Mouse (Mus musculus) neutrophil, adult 5-6 weeks (primary cell): ENCODE results near the gene Agtpbp1. TPM values are rescaled to one million over a fixed set of nuclear protein-coding genes. Genes with fewer than 3 reads are reported as not detected.
A peak's percentile ranks its signal among the peaks of the same experiment; 100 is the strongest.

Experiments used
- ATAC-seq: fragments of 151-379, 151-347 bp; 2 replicates; pipeline ENCODE4 v1.8.0; 2017; ENCODE audit warnings: mild to moderate bottlenecking, moderate TSS enrichment; ENCODE audit not compliant: insufficient number of reproducible peaks, poor library complexity, low FRiP score, severe bottlenecking; ENCODE audit errors: extremely low read depth
- total RNA-seq: library from RNA; stranded (forward); fragments of 200-1000 nt; gene quantifications from 2 replicates; pipeline ENCODE4 v1.2.3, GENCODE M21; 2017

Agtpbp1 gene
- total RNA-seq, 1 experiment from 2014 or later, result 62.6 TPM

GRCm38 (mm10) chr13:59542411-59542810 lies 42.6 kb downstream of the Agtpbp1 start:
- no peak for ATAC-seq

GRCm38 (mm10) chr13:59540030-59540429 lies 45.0 kb downstream of the Agtpbp1 start:
- ATAC-seq, result no peak

- ATAC-seq, result no peak
These were observed 46.4 kb downstream of the Agtpbp1 start for GRCm38 (mm10) chr13:59538661-59539060.

DNA sequence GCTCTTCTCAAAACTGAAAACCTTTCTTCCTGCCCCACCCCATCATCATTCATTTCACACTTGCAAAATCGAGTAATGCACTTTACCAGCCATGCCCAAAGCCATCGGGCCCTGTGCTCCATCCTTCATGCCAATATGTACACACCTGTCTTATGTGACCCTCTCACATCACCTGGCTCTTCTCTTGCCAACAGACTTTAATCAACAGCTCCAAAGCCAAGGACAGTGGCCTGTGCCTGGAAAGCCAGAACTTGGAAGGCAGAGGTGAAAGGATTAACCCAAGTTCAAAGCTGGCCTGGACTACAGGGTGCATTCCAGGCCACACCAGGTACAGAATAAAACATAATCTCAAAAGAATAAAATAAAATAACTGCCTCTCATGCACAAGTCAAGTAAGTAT lies 48.4 kb downstream of the Agtpbp1 start:
- ATAC-seq, result no peak

DNA sequence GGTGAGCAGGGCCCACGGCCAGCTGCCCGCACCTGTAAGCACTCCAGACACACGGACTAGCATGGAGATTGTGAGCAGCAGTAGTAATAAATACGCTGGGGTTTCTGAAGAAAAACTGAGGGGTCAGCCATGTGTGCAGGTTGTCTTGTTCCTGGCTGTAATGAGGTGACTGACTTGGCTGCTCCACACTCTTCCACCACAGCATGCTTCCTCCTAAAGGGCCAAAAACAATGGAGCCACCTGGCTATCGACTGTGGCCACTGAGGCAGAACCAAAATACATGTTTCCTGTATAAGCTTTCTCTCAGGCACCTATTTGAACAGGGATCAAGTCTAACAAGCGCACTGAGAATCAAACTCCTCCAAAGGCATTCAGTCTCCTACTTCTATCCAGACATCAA lies 49.3 kb downstream of the Agtpbp1 start:
- ATAC-seq, result no peak

GRCm38 (mm10) chr13:59534301-59534700 lies 50.7 kb downstream of the Agtpbp1 start:
- ATAC-seq, result no peak

- no peak for ATAC-seq
These were observed 51.7 kb downstream of the Agtpbp1 start for GRCm38 (mm10) chr13:59533331-59533730.

- no peak for ATAC-seq
These were observed 53.8 kb downstream of the Agtpbp1 start for GRCm38 (mm10) chr13:59531203-59531602.

- ATAC-seq, result no peak
These were observed 54.5 kb downstream of the Agtpbp1 start for GRCm38 (mm10) chr13:59530491-59530890.

GRCm38 (mm10) chr13:59521271-59522064 lies 63.6 kb downstream of the Agtpbp1 start:
- no peak for ATAC-seq

DNA sequence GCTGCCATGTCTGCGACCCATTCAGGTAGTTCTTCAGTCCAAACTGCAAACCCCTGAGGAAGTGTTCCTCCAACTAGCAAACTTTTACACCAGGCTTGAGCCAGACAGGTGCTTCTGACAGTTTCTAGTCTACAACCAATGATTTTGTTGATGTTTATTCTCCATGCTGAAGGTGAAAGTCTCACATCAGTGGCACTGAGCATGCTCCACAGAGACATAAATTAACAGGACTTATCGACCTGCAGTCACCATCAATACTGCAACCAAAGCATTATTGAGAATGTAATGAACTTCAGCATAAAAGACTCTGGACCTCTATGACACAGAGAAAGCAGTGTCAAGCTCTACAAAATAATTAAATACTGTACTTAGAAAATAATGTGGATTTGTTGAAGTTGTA lies 64.2 kb downstream of the Agtpbp1 start:
- ATAC-seq, result no peak

- no peak for ATAC-seq
These were observed 65.5 kb downstream of the Agtpbp1 start for GRCm38 (mm10) chr13:59519479-59519878.

- no peak for ATAC-seq
These were observed 67.0 kb downstream of the Agtpbp1 start for GRCm38 (mm10) chr13:59518016-59518415.

- no peak for ATAC-seq
These were observed 70.0 kb downstream of the Agtpbp1 start for GRCm38 (mm10) chr13:59515074-59515473.

DNA sequence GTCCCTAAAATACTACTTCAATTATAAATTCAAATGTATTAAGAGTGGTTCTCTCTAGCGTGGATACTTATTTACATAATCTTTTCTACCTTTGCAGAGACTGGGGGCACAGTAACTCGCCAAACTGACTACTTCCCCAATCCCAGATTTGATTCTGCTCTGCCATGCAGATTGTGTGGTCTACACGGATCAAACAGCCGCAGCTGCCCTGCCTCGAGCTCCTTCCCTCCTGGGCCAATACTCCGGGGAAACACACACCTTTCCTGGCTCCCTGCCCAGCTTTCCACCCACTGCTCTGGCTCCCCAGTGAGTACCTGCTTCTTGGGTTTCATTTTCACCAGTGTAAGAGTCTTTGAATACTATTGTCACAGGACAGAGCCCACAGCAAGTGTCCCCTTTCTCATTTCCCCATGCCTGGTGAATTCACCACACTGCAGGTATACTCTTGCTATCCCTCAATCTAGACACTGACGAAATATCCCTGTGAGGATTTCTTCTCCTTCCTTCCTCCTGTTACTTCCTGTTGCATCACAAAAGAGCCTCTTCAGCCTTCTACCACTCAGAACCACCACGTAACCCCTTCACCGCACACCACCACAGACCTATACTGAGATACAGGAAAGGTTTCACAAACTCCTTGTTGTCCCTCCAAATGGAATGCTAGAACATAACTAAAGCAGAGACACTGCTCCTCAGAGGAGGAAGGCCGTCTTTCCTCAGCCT lies 75.2 kb downstream of the Agtpbp1 start:
- peak; percentile 39; the same call in 1 of the 2 replicates for ATAC-seq

GRCm38 (mm10) chr13:59508584-59508983 lies 76.4 kb downstream of the Agtpbp1 start:
- peak; percentile 73; the same call in 1 of the 2 replicates for ATAC-seq

DNA sequence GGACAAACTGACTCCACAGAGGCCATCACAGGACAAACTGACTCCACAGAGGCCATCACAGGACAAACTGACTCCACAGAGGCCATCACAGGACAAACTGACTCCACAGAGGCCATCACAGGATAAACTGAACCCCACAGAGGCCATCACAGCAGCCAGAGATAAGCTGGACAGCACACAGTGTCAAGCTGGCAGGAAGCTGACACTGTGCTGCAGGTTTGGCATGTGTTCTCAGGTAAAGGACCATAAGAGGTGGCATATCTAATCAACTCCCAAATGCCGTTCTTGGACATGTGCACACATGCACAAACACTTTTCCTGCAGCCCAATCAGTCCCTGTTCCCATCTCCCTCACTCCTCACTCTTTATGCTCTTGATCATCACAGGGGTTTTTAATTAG lies 78.6 kb downstream of the Agtpbp1 start:
- ATAC-seq, result no peak

GRCm38 (mm10) chr13:59505867-59506266 lies 79.2 kb downstream of the Agtpbp1 start:
- no peak for ATAC-seq

DNA sequence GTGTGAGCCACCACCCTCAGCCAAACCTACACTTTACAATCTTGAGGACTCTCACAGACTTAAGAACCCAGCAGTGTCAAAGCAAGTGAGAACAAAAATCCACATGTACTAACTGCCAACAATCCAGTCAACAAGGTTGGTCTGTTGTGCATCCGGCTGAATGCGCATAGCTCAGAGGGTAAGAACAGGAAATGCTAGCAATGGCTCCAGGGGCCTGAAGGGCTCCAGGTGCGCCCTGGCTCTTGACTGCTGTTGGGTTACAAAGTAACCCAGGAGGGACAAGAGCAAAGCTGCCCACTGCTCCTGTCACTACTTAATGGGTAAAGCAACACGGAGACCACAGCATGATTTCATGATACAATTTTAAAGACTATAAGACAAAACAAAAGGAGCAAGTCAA lies 81.4 kb downstream of the Agtpbp1 start:
- no peak for ATAC-seq

DNA sequence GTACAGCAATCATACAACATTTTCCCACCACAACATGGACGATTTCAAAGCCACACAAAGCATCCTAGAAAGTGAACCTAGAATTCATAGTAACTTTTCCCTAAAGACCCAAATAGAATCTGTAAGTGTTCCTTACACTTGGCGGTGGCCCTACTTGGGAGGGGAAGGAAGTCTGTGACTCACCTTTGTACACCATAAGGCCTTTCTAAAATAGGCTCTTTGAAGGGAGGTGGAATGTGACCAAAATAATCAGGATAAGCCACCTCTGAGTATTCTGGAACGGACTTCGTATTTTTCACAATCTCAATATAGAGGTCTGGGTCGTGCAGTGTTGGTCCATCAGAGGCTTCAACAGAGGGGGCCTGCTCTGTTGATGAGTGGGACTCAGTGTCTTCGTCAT lies 85.2 kb downstream of the Agtpbp1 start:
- no peak for ATAC-seq
